Mouse (Mus musculus): ENCODE data around the gene Pet117.

Gene Pet117

DNA sequence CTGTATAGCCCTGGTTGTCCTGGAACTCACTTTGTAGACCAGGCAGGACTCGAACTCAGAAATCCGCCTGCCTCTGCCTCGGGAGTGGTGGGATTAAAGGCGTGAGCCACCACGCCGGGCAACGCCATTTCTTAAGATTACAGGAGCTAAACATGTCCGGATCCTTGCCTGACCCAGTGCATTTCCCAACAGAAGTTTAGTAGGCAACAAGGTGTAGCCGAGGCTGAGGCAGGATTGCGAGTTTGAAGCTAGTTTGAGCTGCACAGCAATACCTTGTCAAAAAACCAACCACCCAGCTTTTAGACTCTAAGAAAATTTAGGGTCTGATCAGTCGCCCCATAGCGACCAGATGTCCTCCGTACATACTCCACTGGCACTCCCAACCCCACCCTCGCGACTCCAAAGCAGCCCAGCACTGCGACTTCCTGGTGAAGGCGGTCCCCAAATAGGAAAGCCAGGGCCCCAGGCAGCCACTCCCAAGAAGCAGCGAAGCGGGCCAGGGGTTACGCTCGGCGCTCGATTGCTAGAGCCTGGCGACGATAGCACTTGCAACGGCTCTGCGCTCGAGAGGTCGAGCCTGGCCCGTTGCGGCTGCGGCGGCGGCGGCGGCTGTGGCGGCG is at the start of gene Pet117, which contains the start of gene Kat14:
Pet117 (plus strand) TSS at position 597 of the 620 bp plus-strand sequence.
Kat14 (plus strand) TSS at position 584 of the 620 bp plus-strand sequence.
- DNase-seq (ENCODE audit: low read depth, low spot score): peak; percentile 97

DNA sequence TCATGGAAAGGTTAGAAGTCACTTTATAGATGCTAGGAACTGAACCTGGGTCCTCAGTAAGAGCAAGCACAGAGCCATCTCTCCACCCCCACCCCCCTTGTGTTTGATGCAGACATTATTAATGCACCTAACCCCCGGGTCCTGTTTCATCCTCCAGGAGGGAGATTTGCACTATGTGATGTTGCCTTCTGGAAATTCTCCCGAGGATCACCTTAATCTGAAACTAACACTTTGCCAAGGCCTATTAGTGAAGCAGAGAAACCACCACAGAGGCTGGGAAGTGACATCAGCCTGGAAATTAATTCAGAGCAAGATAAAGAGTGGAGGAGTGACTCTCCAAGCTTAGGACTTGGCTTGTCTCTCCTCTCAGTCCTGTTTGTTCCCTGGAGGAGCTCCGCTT is 44.6 kb upstream of the Pet117 start:
- DNase-seq (ENCODE audit: low read depth, low spot score): no peak

DNA sequence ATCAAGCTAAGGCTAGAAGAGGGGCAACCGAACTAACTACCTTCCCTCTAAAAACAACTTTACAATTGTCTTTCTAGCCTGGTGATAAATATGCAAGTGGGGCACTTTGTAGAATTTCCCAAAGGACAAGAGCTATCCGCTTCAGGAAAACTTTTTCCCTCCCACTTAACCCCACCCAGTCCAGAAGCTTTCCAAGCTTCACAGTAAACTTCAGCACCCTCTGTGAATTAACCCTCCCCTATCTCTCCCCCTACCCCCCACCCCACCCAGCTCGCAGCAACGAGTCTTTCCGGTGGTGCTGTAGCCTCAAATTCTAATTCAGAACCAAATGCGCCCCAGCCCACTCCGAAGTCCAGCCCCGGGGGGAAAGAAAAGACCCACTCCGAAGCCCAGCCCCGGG is 39.3 kb upstream of the Pet117 start:
- peak; percentile 56 for DNase-seq (ENCODE audit: low read depth, low spot score)

DNA sequence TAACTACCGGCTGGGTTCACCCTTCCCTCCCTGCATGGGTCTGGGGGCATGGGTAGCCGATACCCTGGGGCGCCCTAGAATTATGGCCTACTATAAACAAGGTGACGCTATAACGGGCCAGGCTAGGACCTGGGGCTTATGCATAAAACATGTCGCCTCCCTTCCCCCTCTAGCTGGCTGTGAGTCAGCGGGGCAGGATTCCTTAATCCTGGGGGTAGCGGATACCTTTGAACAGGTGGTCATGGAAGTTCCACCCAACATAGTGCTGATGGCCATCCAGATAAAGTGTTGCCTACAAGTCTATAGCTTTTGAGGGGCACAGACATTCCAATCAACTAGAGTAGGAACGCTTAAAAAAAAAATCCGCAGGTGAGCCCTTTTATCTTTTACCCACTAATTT is 38.9 kb upstream of the Pet117 start:
- DNase-seq (ENCODE audit: low read depth, low spot score): peak; percentile 39

DNA sequence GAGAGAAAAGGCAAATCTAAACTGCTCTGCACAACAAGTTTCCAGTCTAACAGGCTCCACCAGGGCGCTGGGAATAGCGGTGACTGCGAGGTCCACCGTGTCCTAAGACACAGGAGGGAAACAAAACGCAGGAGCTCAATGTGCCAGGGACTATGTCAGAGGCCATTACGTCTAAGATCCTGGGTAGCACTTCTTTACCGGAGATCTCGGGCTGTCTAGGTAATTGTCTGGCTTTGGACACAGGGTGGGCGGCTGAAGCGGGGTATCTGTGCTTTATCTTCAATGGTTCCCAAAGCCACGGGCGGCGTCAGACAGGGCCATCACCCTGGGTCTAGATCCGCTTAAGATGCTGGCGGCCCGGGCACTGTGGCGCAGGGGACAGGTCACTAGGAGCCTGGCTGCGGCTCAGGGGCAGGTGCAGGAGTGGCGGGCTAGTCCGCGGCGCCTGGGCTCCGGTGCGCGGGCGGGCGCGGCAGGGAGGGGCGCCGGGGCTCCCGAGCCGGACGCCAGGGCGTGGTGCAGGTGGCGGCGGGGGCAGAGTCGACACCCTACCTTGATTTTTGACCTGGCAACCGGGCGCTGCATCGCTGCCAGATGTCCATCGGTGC is 38.3 kb upstream of the Pet117 start:
- DNase-seq (ENCODE audit: low read depth, low spot score): peak; percentile 44

GRCm38 (mm10) chr2:144330960-144331371 is 37.8 kb upstream of the Pet117 start:
- peak; percentile 36 for DNase-seq (ENCODE audit: low read depth, low spot score)

DNA sequence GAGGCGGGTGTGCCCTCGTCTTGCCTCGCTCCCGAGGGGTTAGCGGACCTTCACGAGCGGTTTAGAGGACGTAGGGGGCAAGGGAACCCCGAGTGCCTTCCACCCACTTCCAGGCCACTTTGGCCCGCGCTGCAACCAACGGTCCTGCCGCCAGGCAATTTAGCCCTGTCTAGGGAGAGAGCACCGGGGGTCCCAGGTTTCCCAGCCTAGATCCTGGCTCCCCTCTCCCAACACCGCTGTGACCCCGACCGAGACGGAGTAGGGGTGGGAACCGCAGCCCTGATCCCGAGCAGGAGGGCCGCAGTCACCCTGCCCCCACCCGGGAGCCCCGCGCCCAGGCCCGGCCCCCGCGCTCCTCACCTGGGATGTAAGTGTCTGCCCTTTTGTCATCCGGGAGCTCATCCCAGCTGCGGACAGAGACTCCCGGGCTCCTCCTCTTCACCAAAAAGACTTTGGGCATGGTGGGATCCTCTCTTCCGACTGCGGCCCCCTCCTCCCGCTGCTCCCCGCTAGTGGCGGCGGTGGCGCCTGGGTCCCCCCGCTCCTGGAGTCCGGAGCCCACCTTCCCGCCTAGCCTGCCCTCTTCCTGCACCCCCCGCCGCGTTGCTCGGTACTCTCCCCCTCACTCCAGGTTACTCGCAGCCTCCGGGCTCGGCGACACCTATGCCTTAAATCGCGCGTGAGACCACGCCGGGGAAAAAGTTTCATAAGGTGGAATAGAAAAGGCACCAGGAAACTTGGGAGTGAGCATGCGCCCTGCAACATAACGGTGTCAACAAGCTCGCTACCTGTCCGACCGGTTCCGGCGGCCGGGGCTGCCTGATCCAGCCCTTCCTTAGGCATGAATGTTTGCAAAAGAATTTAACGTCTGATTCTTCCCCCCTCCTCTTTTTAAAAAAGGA is 37.1 kb upstream of the Pet117 start, which contains the start of gene Ovol2:
Ovol2 (minus strand) TSS at position 746 of the 902 bp plus-strand sequence.
- DNase-seq (ENCODE audit: low read depth, low spot score): peak; percentile 78

GRCm38 (mm10) chr2:144332486-144332885 is 36.3 kb upstream of the Pet117 start:
- DNase-seq (ENCODE audit: low read depth, low spot score): no peak

GRCm38 (mm10) chr2:144333138-144333842 is 35.5 kb upstream of the Pet117 start:
- peak; percentile 43 for DNase-seq (ENCODE audit: low read depth, low spot score)

- no peak for DNase-seq (ENCODE audit: low read depth, low spot score)
Observed at GRCm38 (mm10) chr2:144337230-144337629, 31.6 kb upstream of the Pet117 start.

- DNase-seq (ENCODE audit: low read depth, low spot score): no peak
Observed at GRCm38 (mm10) chr2:144337701-144338100, 31.1 kb upstream of the Pet117 start.

- DNase-seq (ENCODE audit: low read depth, low spot score): peak; percentile 45
Observed at GRCm38 (mm10) chr2:144338149-144338548, 30.6 kb upstream of the Pet117 start.

DNA sequence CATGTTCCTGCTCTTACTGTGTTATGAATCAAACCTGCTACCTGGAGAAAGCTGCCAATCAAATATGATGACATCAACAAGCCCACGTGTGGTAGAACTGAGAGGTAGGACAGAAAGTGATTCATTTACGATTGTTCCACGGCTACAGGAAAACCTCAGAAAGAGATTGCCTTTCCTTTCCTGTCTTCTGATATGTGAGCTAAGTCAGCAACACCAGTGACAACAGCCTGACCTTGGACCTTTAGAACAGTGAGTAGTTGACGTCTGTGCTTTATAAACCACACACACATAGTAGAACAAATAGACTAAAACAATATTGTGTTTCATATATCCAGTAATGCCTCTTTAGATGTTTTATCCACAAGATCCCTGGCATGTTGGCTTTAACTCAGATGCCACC is 25.6 kb upstream of the Pet117 start:
- no peak for DNase-seq (ENCODE audit: low read depth, low spot score)

GRCm38 (mm10) chr2:144348525-144348924 is 20.3 kb upstream of the Pet117 start:
- DNase-seq (ENCODE audit: low read depth, low spot score): peak; percentile 78

DNA sequence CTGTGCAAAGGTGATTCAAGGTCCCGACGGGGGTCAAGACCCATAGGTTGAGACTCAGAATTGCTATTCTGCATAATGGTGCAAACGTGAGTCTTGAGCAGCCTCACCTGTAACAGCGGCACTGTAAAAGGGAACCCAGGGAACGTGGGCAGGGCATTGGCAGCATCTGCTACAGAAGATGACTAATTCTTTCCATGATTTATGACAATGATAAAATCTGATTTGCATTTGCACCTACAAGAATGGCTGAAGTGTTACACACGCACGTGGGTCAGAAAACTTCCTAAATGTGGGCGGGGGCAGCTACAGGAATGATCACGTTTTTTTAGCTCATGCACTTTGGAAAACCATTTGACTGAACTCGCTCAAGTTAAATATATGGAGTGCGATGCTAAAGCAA is 16.0 kb upstream of the Pet117 start:
- no peak for DNase-seq (ENCODE audit: low read depth, low spot score)

DNA sequence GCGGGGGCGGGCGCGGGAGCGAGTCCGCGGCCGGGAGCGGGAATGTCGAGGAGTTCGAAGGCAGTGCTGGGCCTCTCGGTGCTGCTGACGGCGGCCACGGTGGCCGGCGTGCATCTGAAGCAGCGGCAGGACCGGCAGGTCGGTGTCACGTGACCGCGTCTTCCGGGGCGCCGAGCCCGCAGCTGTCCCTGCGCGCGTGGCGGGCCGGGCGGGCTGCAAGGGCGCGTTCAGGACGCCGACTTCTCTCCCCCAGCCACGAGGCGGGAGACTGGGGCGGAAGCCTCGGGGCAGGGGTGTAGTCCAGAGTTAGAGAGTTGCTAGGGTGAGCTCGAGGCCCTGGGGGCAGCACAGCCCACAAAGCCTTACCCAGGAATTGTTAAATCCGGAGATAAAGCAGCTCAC is 225 bp downstream of the Pet117 start:
- DNase-seq (ENCODE audit: low read depth, low spot score): peak; percentile 80

DNA sequence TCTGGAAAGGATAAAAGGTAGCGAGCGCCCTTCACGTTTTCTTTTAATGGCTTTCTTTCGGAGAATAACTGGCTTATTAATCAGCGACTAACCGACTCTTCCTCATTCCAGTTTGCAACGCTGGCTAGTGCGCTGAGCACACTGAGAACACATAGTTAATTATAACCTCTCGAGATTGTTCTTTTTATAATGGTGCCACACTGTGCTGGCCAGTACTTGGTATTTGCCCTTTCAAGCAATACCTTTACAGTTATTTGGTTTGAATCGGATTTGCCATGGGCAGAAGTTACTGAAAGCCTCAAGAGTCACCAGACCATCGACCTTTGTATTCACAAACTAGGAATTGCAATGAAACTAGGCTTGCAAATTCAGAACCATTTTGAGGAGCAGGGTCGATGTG is 715 bp downstream of the Pet117 start:
- DNase-seq (ENCODE audit: low read depth, low spot score): no peak

GRCm38 (mm10) chr2:144371566-144371965 is 2.8 kb downstream of the Pet117 start:
- DNase-seq (ENCODE audit: low read depth, low spot score): no peak

DNA sequence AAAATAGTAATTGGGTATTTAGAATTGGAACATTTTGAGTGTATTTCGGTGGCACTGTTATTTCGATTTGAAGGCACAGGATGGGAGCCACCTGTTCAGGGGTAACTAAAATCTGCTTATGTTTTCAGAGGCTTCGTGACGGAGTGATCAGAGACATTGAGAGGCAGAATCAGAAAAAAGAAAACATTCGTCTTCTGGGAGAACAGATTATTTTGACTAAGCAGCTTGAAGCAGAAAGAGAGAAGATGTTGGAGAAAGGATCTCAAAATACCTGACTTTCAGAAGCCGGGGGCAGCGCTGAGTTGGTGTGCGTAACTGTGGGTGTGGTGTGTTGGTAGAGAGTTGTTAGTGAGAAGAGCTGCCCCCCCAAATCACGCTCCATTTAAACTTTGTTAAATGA is 4.3 kb downstream of the Pet117 start:
- DNase-seq (ENCODE audit: low read depth, low spot score): no peak

GRCm38 (mm10) chr2:144375063-144375703 is 6.4 kb downstream of the Pet117 start:
- peak; percentile 64 for DNase-seq (ENCODE audit: low read depth, low spot score)

DNA sequence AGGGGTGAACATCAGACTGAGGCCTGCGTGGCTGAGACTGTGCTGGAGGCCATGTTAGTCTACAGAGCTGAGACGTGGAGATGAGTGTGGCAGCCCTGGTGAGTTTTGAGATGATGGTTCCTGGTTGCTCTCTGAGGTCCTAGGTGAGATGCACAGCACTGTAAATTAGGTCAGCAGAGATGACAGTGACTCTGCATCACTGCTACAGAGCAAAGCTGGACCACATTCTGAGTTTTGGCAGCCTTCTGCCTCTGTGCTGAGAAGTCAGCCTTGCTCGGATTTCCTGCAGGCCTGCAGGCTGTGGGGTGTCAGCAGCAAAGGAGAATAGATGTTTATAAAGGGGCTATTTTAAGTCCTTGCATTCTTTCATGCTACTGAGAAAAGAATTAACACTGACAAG is 12.5 kb downstream of the Pet117 start:
- no peak for DNase-seq (ENCODE audit: low read depth, low spot score)

All from R1 (cell line).